Mouse (Mus musculus) kidney, postnatal 10 days (tissue): ENCODE measurements around the gene Opn4.

ENCODE experiments used
- DNase-seq: peaks from one replicate; pipeline ENCODE4 v3.0.0; 2021; ENCODE audit warnings: mixed read lengths

Gene Opn4

GRCm38 (mm10) chr14:34599941-34600340, at the start of gene Opn4:
TSS of gene Opn4 (minus strand) at chr14:34600142.
- peak; percentile 22 for DNase-seq

- DNase-seq = no peak
Measured at GRCm38 (mm10) chr14:34647870-34648475, 48.0 kb upstream of the Opn4 start.

GRCm38 (mm10) chr14:34644140-34644539, 44.2 kb upstream of the Opn4 start:
- no peak for DNase-seq

- DNase-seq = no peak
Measured at GRCm38 (mm10) chr14:34635721-34636120, 35.8 kb upstream of the Opn4 start.

GRCm38 (mm10) chr14:34635192-34635591, 35.2 kb upstream of the Opn4 start:
- no peak for DNase-seq

GRCm38 (mm10) chr14:34632722-34633448, 32.9 kb upstream of the Opn4 start:
- DNase-seq = no peak

- DNase-seq = no peak
Measured at GRCm38 (mm10) chr14:34626824-34627223, 26.9 kb upstream of the Opn4 start.

- peak; percentile 21 for DNase-seq
Measured at GRCm38 (mm10) chr14:34623531-34624210, 23.7 kb upstream of the Opn4 start.

GRCm38 (mm10) chr14:34623074-34623473, 23.1 kb upstream of the Opn4 start:
- DNase-seq = no peak

GRCm38 (mm10) chr14:34620611-34621376, 20.9 kb upstream of the Opn4 start:
- DNase-seq = peak; percentile 69

GRCm38 (mm10) chr14:34618808-34619207, 18.9 kb upstream of the Opn4 start:
- DNase-seq = no peak

GRCm38 (mm10) chr14:34616821-34617220, 16.9 kb upstream of the Opn4 start:
- peak; percentile 90 for DNase-seq

GRCm38 (mm10) chr14:34615625-34616024, 15.7 kb upstream of the Opn4 start:
- DNase-seq = no peak

- DNase-seq = peak; percentile 28
Measured at GRCm38 (mm10) chr14:34615082-34615481, 15.1 kb upstream of the Opn4 start.

- no peak for DNase-seq
Measured at GRCm38 (mm10) chr14:34614551-34614950, 14.6 kb upstream of the Opn4 start.

GRCm38 (mm10) chr14:34613523-34613922, 13.6 kb upstream of the Opn4 start:
- no peak for DNase-seq

GRCm38 (mm10) chr14:34612222-34612621, 12.3 kb upstream of the Opn4 start:
- peak; percentile 46 for DNase-seq

- no peak for DNase-seq
Measured at GRCm38 (mm10) chr14:34611591-34611990, 11.6 kb upstream of the Opn4 start.

GRCm38 (mm10) chr14:34601910-34602309, 2.0 kb upstream of the Opn4 start:
- DNase-seq = no peak

GRCm38 (mm10) chr14:34595596-34596255, 4.2 kb downstream of the Opn4 start:
- no peak for DNase-seq

- no peak for DNase-seq
Measured at GRCm38 (mm10) chr14:34591741-34592535, 8.0 kb downstream of the Opn4 start.
